Mouse (Mus musculus): ENCODE data around the gene Slc44a1. TPM values are rescaled to one million over a fixed set of nuclear protein-coding genes. Genes with fewer than 3 reads are reported as not detected.

Gene Slc44a1
- polyA plus RNA-seq, 1 experiment from 2014 or later, result 12.1 TPM

- Histone ChIP-seq H3K9me3 (replicated peaks) (no peaks in the 10 kb centered on the region), H3K4me3 (replicated peaks) (no peak overlapping the region), H3K36me3 (replicated peaks) (no peaks in the 10 kb centered on the region), H3K4me1 (replicated peaks) (no peaks in the 10 kb centered on the region), H3K27me3 (no peaks in the 10 kb centered on the region), H3K27ac (replicated peaks) (no peak overlapping the region), H3K9ac (no peak overlapping the region), H3K4me2 (no peak overlapping the region)
- 15% methylated on average over 6 of the region's 6 CpGs for WGBS (ENCODE audit: insufficient replicate concordance)
- no peak for ATAC-seq (ENCODE audit: insufficient read depth)
Measured at GRCm38 (mm10) chr4:53469007-53469406, 28.8 kb downstream of the Slc44a1 start.

- ATAC-seq (ENCODE audit: insufficient read depth), result no peak
- peaks cover 5% of the 10 kb centered on the region; the same call in 1 of the 2 replicates for H3K4me1 ChIP-seq (replicated peaks)
- H3K9me3 ChIP-seq (replicated peaks), result no peaks in the 10 kb centered on the region
- H3K4me3 ChIP-seq (replicated peaks), result no peak overlapping the region
- no peak overlapping the region for H3K9ac ChIP-seq
- no peak overlapping the region for H3K27ac ChIP-seq (replicated peaks)
- no peaks in the 10 kb centered on the region for H3K36me3 ChIP-seq (replicated peaks)
- H3K4me2 ChIP-seq, result no peak overlapping the region
- no peaks in the 10 kb centered on the region for H3K27me3 ChIP-seq
Measured at GRCm38 (mm10) chr4:53474109-53474508, 33.9 kb downstream of the Slc44a1 start.

- no peaks in the 10 kb centered on the region for H3K27me3 ChIP-seq
- ATAC-seq (ENCODE audit: insufficient read depth), result no peak
- no peak overlapping the region for H3K27ac ChIP-seq (replicated peaks)
- H3K9ac ChIP-seq, result no peak overlapping the region
- 78% methylated on average over 20 of the region's 20 CpGs for WGBS (ENCODE audit: insufficient replicate concordance)
- no peak overlapping the region for H3K4me2 ChIP-seq
- H3K9me3 ChIP-seq (replicated peaks), result no peaks in the 10 kb centered on the region
- H3K4me3 ChIP-seq (replicated peaks), result no peak overlapping the region
- H3K36me3 ChIP-seq (replicated peaks), result no peaks in the 10 kb centered on the region
- H3K4me1 ChIP-seq (replicated peaks), result peaks cover 5% of the 10 kb centered on the region; the same call in 1 of the 2 replicates
Measured at GRCm38 (mm10) chr4:53475230-53475952, 35.2 kb downstream of the Slc44a1 start.

GRCm38 (mm10) chr4:53478644-53479043, 38.4 kb downstream of the Slc44a1 start:
- Histone ChIP-seq H3K9ac (no peak overlapping the region), H3K27ac (replicated peaks) (no peak overlapping the region), H3K4me2 (no peak overlapping the region), H3K36me3 (replicated peaks) (no peaks in the 10 kb centered on the region), H3K27me3 (no peaks in the 10 kb centered on the region), H3K9me3 (replicated peaks) (no peaks in the 10 kb centered on the region), H3K4me1 (replicated peaks) (peaks cover 5% of the 10 kb centered on the region; the same call in 1 of the 2 replicates), H3K4me3 (replicated peaks) (no peak overlapping the region)
- no peak for ATAC-seq (ENCODE audit: insufficient read depth)
- whole genome bisulfite sequencing (ENCODE audit: insufficient replicate concordance), result 47% methylated on average over 4 of the region's 4 CpGs

GRCm38 (mm10) chr4:53487216-53488188, 47.3 kb downstream of the Slc44a1 start:
- no peaks in the 10 kb centered on the region for H3K9me3 ChIP-seq (replicated peaks)
- H3K4me3 ChIP-seq (replicated peaks), result no peak overlapping the region
- no peak overlapping the region for H3K27ac ChIP-seq (replicated peaks)
- H3K4me2 ChIP-seq, result no peak overlapping the region
- no peaks in the 10 kb centered on the region for H3K27me3 ChIP-seq
- H3K36me3 ChIP-seq (replicated peaks), result no peaks in the 10 kb centered on the region
- H3K9ac ChIP-seq, result no peak overlapping the region
- no peak for ATAC-seq (ENCODE audit: insufficient read depth)
- 62% methylated on average over 12 of the region's 12 CpGs for WGBS (ENCODE audit: insufficient replicate concordance)
- peaks cover 6% of the 10 kb centered on the region; the same call in 1 of the 2 replicates for H3K4me1 ChIP-seq (replicated peaks)

GRCm38 (mm10) chr4:53488803-53489202, 48.6 kb downstream of the Slc44a1 start:
- Histone ChIP-seq H3K36me3 (replicated peaks) (no peaks in the 10 kb centered on the region), H3K27ac (replicated peaks) (no peak overlapping the region), H3K9me3 (replicated peaks) (no peaks in the 10 kb centered on the region), H3K4me2 (no peak overlapping the region), H3K9ac (no peak overlapping the region), H3K27me3 (no peaks in the 10 kb centered on the region), H3K4me3 (replicated peaks) (no peak overlapping the region), H3K4me1 (replicated peaks) (peaks cover 6% of the 10 kb centered on the region; the same call in 1 of the 2 replicates)
- ATAC-seq (ENCODE audit: insufficient read depth), result no peak
- WGBS (ENCODE audit: insufficient replicate concordance), result 68% methylated on average over 5 of the region's 5 CpGs

- Histone ChIP-seq H3K27ac (replicated peaks) (no peak overlapping the region), H3K4me3 (replicated peaks) (no peak overlapping the region), H3K9ac (no peak overlapping the region), H3K36me3 (replicated peaks) (no peaks in the 10 kb centered on the region), H3K4me1 (replicated peaks) (peaks cover 6% of the 10 kb centered on the region; the same call in 1 of the 2 replicates), H3K4me2 (no peak overlapping the region), H3K9me3 (replicated peaks) (no peaks in the 10 kb centered on the region), H3K27me3 (no peaks in the 10 kb centered on the region)
- ATAC-seq (ENCODE audit: insufficient read depth), result no peak
- 68% methylated on average over 7 of the region's 7 CpGs for WGBS (ENCODE audit: insufficient replicate concordance)
Measured at GRCm38 (mm10) chr4:53490371-53490770, 50.2 kb downstream of the Slc44a1 start.

- WGBS (ENCODE audit: insufficient replicate concordance), result 23% methylated on average over 4 of the region's 4 CpGs
- Histone ChIP-seq H3K27me3 (no peaks in the 10 kb centered on the region), H3K4me3 (replicated peaks) (no peak overlapping the region), H3K9ac (no peak overlapping the region), H3K4me2 (no peak overlapping the region), H3K4me1 (replicated peaks) (peaks cover 6% of the 10 kb centered on the region; the same call in 1 of the 2 replicates), H3K9me3 (replicated peaks) (no peaks in the 10 kb centered on the region), H3K27ac (replicated peaks) (no peak overlapping the region), H3K36me3 (replicated peaks) (no peaks in the 10 kb centered on the region)
- ATAC-seq (ENCODE audit: insufficient read depth), result no peak
Measured at GRCm38 (mm10) chr4:53491269-53491668, 51.1 kb downstream of the Slc44a1 start.

- no peak overlapping the region for H3K4me2 ChIP-seq
- 55% methylated on average over 2 of the region's 2 CpGs for WGBS (ENCODE audit: insufficient replicate concordance)
- H3K9ac ChIP-seq, result no peak overlapping the region
- H3K27ac ChIP-seq (replicated peaks), result no peak overlapping the region
- ATAC-seq (ENCODE audit: insufficient read depth), result no peak
- H3K36me3 ChIP-seq (replicated peaks), result no peaks in the 10 kb centered on the region
- no peaks in the 10 kb centered on the region for H3K4me1 ChIP-seq (replicated peaks)
- no peak overlapping the region for H3K4me3 ChIP-seq (replicated peaks)
- no peaks in the 10 kb centered on the region for H3K9me3 ChIP-seq (replicated peaks)
- H3K27me3 ChIP-seq, result no peaks in the 10 kb centered on the region
Measured at GRCm38 (mm10) chr4:53495646-53496045, 55.4 kb downstream of the Slc44a1 start.

GRCm38 (mm10) chr4:53502764-53503163, 62.6 kb downstream of the Slc44a1 start:
- WGBS (ENCODE audit: insufficient replicate concordance), result 70% methylated on average over 2 of the region's 2 CpGs
- no peak for ATAC-seq (ENCODE audit: insufficient read depth)
- no peak overlapping the region for H3K4me3 ChIP-seq (replicated peaks)

More at GRCm38 (mm10) chr4:53502764-53503163, 62.6 kb downstream of the Slc44a1 start:
- no peaks in the 10 kb centered on the region for H3K27me3 ChIP-seq
- H3K4me1 ChIP-seq (replicated peaks), result no peaks in the 10 kb centered on the region
- no peak overlapping the region for H3K4me2 ChIP-seq
- no peak overlapping the region for H3K27ac ChIP-seq (replicated peaks)
- no peaks in the 10 kb centered on the region for H3K9me3 ChIP-seq (replicated peaks)
- H3K9ac ChIP-seq, result no peak overlapping the region
- H3K36me3 ChIP-seq (replicated peaks), result no peaks in the 10 kb centered on the region

Data from liver, embryonic 15.5 days (tissue).